Mouse (Mus musculus): ENCODE results near the gene Aqp9. TPM values are rescaled to one million over a fixed set of nuclear protein-coding genes. Genes with fewer than 3 reads are reported as not detected.

Aqp9 gene
- polyA plus RNA-seq, 1 experiment from 2014 or later = 0.51 TPM

GRCm38 (mm10) chr9:71162858-71163740 is 5.4 kb downstream of the Aqp9 start:
- Histone ChIP-seq H3K36me3 (ENCODE audit: control insufficient read depth, insufficient read depth) (no peaks in the 10 kb centered on the region), H3K27me3 (ENCODE audit: control insufficient read depth, insufficient read depth, low read length) (no peaks in the 10 kb centered on the region), H3K4me1 (ENCODE audit: control insufficient read depth, insufficient read depth, low read length) (peaks cover 5% of the 10 kb centered on the region), H3K27ac (ENCODE audit: low read length) (no peak overlapping the region), H3K9me3 (replicated peaks; ENCODE audit: control insufficient read depth, low read length) (no peaks in the 10 kb centered on the region), H3K9ac (ENCODE audit: low read length) (no peak overlapping the region), H3K4me3 (ENCODE audit: low read length) (no peak overlapping the region), H3K4me2 (ENCODE audit: low read depth, low read length) (no peak overlapping the region)
- ATAC-seq (replicated peaks; ENCODE audit: extremely low read depth, insufficient read depth, low FRiP score) = no peak
- WGBS = 55% methylated on average over 12 of the region's 12 CpGs

DNA sequence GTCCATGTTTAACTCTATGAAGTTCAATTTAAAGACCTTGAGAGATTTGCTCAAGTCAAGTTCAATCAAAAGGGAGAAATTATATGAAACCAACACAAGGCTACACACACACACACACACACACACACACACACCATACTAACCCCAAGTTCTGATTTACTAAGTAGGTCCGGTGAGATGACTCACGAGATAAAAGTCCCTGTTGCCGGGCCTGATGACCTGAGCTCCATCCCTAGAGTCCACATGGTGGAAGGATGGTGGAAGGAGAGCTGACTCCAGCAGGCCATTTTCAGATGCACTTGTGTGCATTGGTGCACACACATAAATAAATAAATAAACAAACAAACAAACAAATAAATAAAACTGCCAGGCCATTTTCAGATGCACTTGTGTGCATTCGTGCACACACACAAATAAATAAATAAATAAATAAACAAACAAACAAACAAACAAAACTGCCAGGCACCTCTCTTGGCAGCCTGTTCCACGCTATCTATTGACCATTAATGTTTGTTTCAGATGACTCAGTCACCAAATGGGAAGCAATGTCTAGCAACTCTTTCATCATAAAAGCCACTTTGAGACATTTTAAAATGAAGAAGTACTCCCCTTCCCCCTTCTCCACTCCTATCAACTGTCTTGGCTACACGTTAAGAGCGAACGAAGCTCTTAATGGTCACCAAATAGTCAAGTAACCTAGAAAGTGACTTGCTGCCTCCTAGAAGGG is 6.2 kb downstream of the Aqp9 start:
- no peaks in the 10 kb centered on the region for H3K9me3 ChIP-seq (replicated peaks; ENCODE audit: control insufficient read depth, low read length)
- WGBS = 76% methylated on average over 8 of the region's 8 CpGs
- H3K9ac ChIP-seq (ENCODE audit: low read length) = no peak overlapping the region
- ATAC-seq (replicated peaks; ENCODE audit: extremely low read depth, insufficient read depth, low FRiP score) = no peak
- H3K27me3 ChIP-seq (ENCODE audit: control insufficient read depth, insufficient read depth, low read length) = no peaks in the 10 kb centered on the region
- H3K4me2 ChIP-seq (ENCODE audit: low read depth, low read length) = no peak overlapping the region
- H3K4me3 ChIP-seq (ENCODE audit: low read length) = no peak overlapping the region
- no peaks in the 10 kb centered on the region; the same call in 1 of the 2 replicates for H3K4me1 ChIP-seq (ENCODE audit: control insufficient read depth, insufficient read depth, low read length)
- H3K27ac ChIP-seq (ENCODE audit: low read length) = no peak overlapping the region
- no peaks in the 10 kb centered on the region for H3K36me3 ChIP-seq (ENCODE audit: control insufficient read depth, insufficient read depth)

- no peak overlapping the region for H3K4me2 ChIP-seq (ENCODE audit: low read depth, low read length)
- H3K27ac ChIP-seq (ENCODE audit: low read length) = no peak overlapping the region
- no peaks in the 10 kb centered on the region for H3K36me3 ChIP-seq (ENCODE audit: control insufficient read depth, insufficient read depth)
- H3K9me3 ChIP-seq (replicated peaks; ENCODE audit: control insufficient read depth, low read length) = no peaks in the 10 kb centered on the region
- no peak overlapping the region for H3K4me3 ChIP-seq (ENCODE audit: low read length)
- no peaks in the 10 kb centered on the region for H3K4me1 ChIP-seq (ENCODE audit: control insufficient read depth, insufficient read depth, low read length)
- no peaks in the 10 kb centered on the region for H3K27me3 ChIP-seq (ENCODE audit: control insufficient read depth, insufficient read depth, low read length)
- no peak overlapping the region for H3K9ac ChIP-seq (ENCODE audit: low read length)
- ATAC-seq (replicated peaks; ENCODE audit: extremely low read depth, insufficient read depth, low FRiP score) = no peak
- 79% methylated on average over 13 of the region's 13 CpGs for WGBS
Measured at GRCm38 (mm10) chr9:71160849-71161711, 7.4 kb downstream of the Aqp9 start.

GRCm38 (mm10) chr9:71159686-71160085 is 8.8 kb downstream of the Aqp9 start:
- no peak overlapping the region for H3K4me2 ChIP-seq (ENCODE audit: low read depth, low read length)
- H3K9me3 ChIP-seq (replicated peaks; ENCODE audit: control insufficient read depth, low read length) = no peaks in the 10 kb centered on the region
- WGBS = 89% methylated on average over 5 of the region's 5 CpGs
- H3K9ac ChIP-seq (ENCODE audit: low read length) = no peak overlapping the region
- no peak overlapping the region for H3K4me3 ChIP-seq (ENCODE audit: low read length)
- no peaks in the 10 kb centered on the region for H3K27me3 ChIP-seq (ENCODE audit: control insufficient read depth, insufficient read depth, low read length)
- H3K27ac ChIP-seq (ENCODE audit: low read length) = no peak overlapping the region
- H3K36me3 ChIP-seq (ENCODE audit: control insufficient read depth, insufficient read depth) = no peaks in the 10 kb centered on the region
- ATAC-seq (replicated peaks; ENCODE audit: extremely low read depth, insufficient read depth, low FRiP score) = no peak
- H3K4me1 ChIP-seq (ENCODE audit: control insufficient read depth, insufficient read depth, low read length) = no peaks in the 10 kb centered on the region

- ATAC-seq (replicated peaks; ENCODE audit: extremely low read depth, insufficient read depth, low FRiP score) = no peak
- Histone ChIP-seq H3K36me3 (ENCODE audit: control insufficient read depth, insufficient read depth) (no peaks in the 10 kb centered on the region), H3K9ac (ENCODE audit: low read length) (no peak overlapping the region), H3K27me3 (ENCODE audit: control insufficient read depth, insufficient read depth, low read length) (no peaks in the 10 kb centered on the region), H3K4me3 (ENCODE audit: low read length) (no peak overlapping the region), H3K27ac (ENCODE audit: low read length) (no peak overlapping the region), H3K9me3 (replicated peaks; ENCODE audit: control insufficient read depth, low read length) (no peaks in the 10 kb centered on the region), H3K4me1 (ENCODE audit: control insufficient read depth, insufficient read depth, low read length) (no peaks in the 10 kb centered on the region), H3K4me2 (ENCODE audit: low read depth, low read length) (no peak overlapping the region)
- WGBS = 52% methylated on average over 7 of the region's 7 CpGs
Measured at GRCm38 (mm10) chr9:71159060-71159626, 9.3 kb downstream of the Aqp9 start.

DNA sequence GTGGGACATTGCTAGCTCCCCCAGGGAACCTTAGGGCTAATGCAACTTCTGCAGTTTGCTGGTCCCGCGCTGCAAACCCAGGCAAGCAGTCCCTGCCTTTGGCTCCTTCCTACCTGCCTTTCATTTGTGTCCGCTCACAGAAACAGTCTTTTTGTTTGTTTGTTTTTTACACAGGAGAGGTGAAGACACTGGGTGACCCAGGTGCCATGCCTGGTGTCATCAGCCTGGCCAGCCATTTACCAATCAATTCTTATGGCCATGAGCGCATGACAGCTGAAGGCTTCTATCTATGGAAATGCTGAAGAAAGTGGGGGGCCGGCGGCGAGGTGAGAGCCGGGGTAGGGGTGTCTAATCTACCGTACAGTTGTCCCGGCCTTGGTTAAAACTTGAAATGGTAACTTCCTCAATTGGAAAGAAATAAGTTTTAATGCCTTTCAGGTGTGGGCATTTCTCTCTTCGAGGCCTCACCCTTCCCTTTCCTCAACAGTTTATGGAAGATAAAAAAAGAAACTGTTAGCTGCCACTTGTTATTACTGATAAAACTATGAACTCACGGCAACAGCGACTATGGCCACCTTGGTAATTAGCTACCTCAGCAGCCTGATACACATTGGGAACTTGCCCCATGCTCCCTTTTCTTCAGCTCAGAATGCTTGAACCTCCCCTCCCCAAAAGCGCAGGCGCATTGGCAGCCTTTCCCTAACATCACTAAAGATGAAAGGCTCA is 10.4 kb downstream of the Aqp9 start:
- WGBS = 78% methylated on average over 15 of the region's 15 CpGs
- ATAC-seq (replicated peaks; ENCODE audit: extremely low read depth, insufficient read depth, low FRiP score) = no peak

DNA sequence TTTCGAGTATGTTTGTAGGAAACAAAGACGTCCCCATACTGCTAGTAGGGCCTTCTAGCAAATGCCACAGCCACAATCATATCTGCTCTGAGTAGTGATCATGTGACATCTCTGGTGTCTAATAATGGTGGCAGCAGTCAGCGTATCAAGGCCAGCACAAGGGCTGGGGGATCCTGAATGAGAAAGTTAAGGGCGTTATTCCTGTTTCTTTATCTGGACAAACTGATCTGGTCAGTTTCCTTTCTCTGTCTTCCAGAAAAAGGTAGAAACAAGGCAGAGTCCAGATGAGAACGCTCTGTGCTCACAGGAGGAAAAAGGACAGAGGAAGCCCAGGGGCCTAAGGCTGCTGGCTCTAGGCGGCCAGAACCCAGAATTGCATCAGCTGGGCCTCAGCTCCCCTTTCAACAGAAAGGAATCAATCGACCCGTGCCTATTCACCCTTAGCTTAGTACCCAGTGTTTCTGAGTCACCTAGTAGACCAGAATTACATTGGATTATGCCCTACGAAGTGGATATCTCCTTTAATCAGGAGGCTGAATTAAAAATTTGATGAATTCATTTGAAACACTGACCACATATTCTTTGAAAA is 11.9 kb downstream of the Aqp9 start:
- no peaks in the 10 kb centered on the region for H3K4me1 ChIP-seq (ENCODE audit: control insufficient read depth, insufficient read depth, low read length)
- no peak overlapping the region for H3K27ac ChIP-seq (ENCODE audit: low read length)
- H3K4me2 ChIP-seq (ENCODE audit: low read depth, low read length) = no peak overlapping the region
- no peak overlapping the region for H3K4me3 ChIP-seq (ENCODE audit: low read length)
- no peaks in the 10 kb centered on the region for H3K36me3 ChIP-seq (ENCODE audit: control insufficient read depth, insufficient read depth)
- no peak overlapping the region for H3K9ac ChIP-seq (ENCODE audit: low read length)
- ATAC-seq (replicated peaks; ENCODE audit: extremely low read depth, insufficient read depth, low FRiP score) = no peak
- H3K27me3 ChIP-seq (ENCODE audit: control insufficient read depth, insufficient read depth, low read length) = no peaks in the 10 kb centered on the region
- no peaks in the 10 kb centered on the region for H3K9me3 ChIP-seq (replicated peaks; ENCODE audit: control insufficient read depth, low read length)
- WGBS = 68% methylated on average over 9 of the region's 9 CpGs

More for the DNA sequence above, 10.4 kb downstream of the Aqp9 start:
- no peaks in the 10 kb centered on the region for H3K4me1 ChIP-seq (ENCODE audit: control insufficient read depth, insufficient read depth, low read length)
- no peaks in the 10 kb centered on the region for H3K36me3 ChIP-seq (ENCODE audit: control insufficient read depth, insufficient read depth)
- no peaks in the 10 kb centered on the region for H3K27me3 ChIP-seq (ENCODE audit: control insufficient read depth, insufficient read depth, low read length)
- no peak overlapping the region for H3K27ac ChIP-seq (ENCODE audit: low read length)
- H3K4me3 ChIP-seq (ENCODE audit: low read length) = no peak overlapping the region
- H3K4me2 ChIP-seq (ENCODE audit: low read depth, low read length) = no peak overlapping the region
- H3K9ac ChIP-seq (ENCODE audit: low read length) = no peak overlapping the region
- H3K9me3 ChIP-seq (replicated peaks; ENCODE audit: control insufficient read depth, low read length) = no peaks in the 10 kb centered on the region

Data from heart, embryonic 16.5 days (tissue).